Mouse (Mus musculus) heart, embryonic 12.5 days (tissue): ENCODE measurements at regions not wholly inside any gene's neighbourhood (a gene's known extent, or its start where the extent isn't known, plus 50 kb on each side); places are given as distances from the start of the nearest gene placed in this dataset.

Experiments used
- ATAC-seq: fragments of 200-750 bp; cut with Nextera tagmentation; 2 replicates; pipeline ENCODE4 v1.8.0; 2017; ENCODE audit warnings: moderate TSS enrichment, moderate library complexity; ENCODE audit not compliant: insufficient number of reproducible peaks, low FRiP score
- H3K27ac ChIP-seq: fragments of 300-500 bp; sonication (generic); 2 replicates; pipeline ENCODE4 v1.5.1; 2016; ENCODE audit warnings: mild to moderate bottlenecking, moderate library complexity; ENCODE audit not compliant: poor library complexity, severe bottlenecking
- H3K27me3 ChIP-seq: fragments of 300-500 bp; sonication (generic); replicated peaks from 2 replicates; pipeline ENCODE4 v1.6.1; 2016; ENCODE audit warnings: mild to moderate bottlenecking, moderate library complexity
- H3K36me3 ChIP-seq: fragments of 300-500 bp; sonication (generic); 2 replicates; pipeline ENCODE4 v1.6.1; 2016; ENCODE audit warnings: mild to moderate bottlenecking, moderate library complexity
- H3K4me1 ChIP-seq: fragments of 300-500 bp; sonication (generic); replicated peaks from 2 replicates; pipeline ENCODE4 v1.6.1; 2016; ENCODE audit warnings: mild to moderate bottlenecking
- H3K4me2 ChIP-seq: fragments of 300-500 bp; sonication (generic); 2 replicates; pipeline ENCODE4 v1.6.1; 2016; ENCODE audit warnings: mild to moderate bottlenecking, moderate library complexity
- H3K4me3 ChIP-seq: fragments of 300-500 bp; sonication (generic); 2 replicates; pipeline ENCODE4 v1.5.1; 2016; ENCODE audit warnings: mild to moderate bottlenecking
- H3K9ac ChIP-seq: fragments of 300-500 bp; sonication (generic); 2 replicates; pipeline ENCODE4 v1.6.1; 2016; ENCODE audit warnings: mild to moderate bottlenecking, moderate library complexity
- H3K9me3 ChIP-seq: fragments of 300-500 bp; sonication (generic); replicated peaks from 2 replicates; pipeline ENCODE4 v1.6.1; 2016; ENCODE audit warnings: mild to moderate bottlenecking, moderate library complexity
- WGBS: fragments of 180-500 bp; shearing (Covaris S2); methylation state at CpG from one replicate; pipeline ENCODE4 v1.1.7; 2016; 5-methylcytosine and 5-hydroxymethylcytosine counted together

GRCm38 (mm10) chrX:13344701-13345100, 63.9 kb downstream of the Ddx3x start:
- Histone ChIP-seq H3K27ac (peak overlapping the region; percentile 93), H3K9me3 (no peaks in the 10 kb centered on the region), H3K4me2 (peak overlapping the region; percentile 69), H3K4me1 (peaks cover 12% of the 10 kb centered on the region; the same call in 1 of the 2 replicates), H3K36me3 (no peaks in the 10 kb centered on the region), H3K27me3 (peaks cover 30% of the 10 kb centered on the region), H3K4me3 (no peak overlapping the region), H3K9ac (peak overlapping the region; percentile 18; the same call in 1 of the 2 replicates)
- WGBS: 7% methylated on average over 5 of the region's 5 CpGs
- peak; percentile 41 for ATAC-seq

GRCm38 (mm10) chrX:13345126-13345525, 64.4 kb downstream of the Ddx3x start:
- Histone ChIP-seq H3K27ac (peak overlapping the region; percentile 93), H3K4me2 (peak overlapping the region; percentile 69), H3K27me3 (peaks cover 31% of the 10 kb centered on the region), H3K9ac (no peak overlapping the region), H3K9me3 (no peaks in the 10 kb centered on the region), H3K36me3 (no peaks in the 10 kb centered on the region), H3K4me1 (peaks cover 12% of the 10 kb centered on the region; the same call in 1 of the 2 replicates), H3K4me3 (no peak overlapping the region)
- ATAC-seq: no peak
- 17% methylated on average over 5 of the region's 5 CpGs for whole genome bisulfite sequencing

DNA sequence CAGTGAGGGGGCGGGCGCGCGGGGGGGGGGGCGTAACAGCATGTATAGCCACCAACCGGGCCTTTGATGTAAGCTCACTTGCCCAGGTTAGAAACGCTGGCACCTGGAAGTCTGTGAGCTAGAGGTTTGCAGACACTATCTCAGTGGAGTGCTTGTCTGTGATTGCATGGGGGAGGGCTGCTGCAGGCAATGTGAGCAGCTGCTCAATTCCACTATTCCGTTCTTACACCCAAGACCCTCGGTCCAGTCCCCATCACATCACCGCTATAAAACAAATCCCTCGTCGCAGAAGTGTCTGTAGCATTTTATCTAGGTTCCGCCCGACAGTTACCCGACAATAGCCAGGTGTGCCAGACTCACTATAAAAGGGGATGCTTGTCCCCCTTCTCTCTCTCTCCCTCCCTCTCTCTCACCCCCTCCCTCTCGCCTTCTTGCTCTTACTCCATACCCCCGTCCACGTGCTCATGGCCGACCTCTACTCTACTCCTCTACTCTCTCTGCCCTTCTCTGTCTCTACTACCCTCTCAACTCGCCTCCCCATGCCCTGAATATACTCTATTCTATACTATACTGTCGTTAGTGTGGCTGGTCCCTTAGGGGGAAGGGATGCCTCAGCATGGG, 65.4 kb downstream of the Ddx3x start:
- Histone ChIP-seq H3K27me3 (peaks cover 36% of the 10 kb centered on the region), H3K36me3 (no peaks in the 10 kb centered on the region), H3K4me2 (peak overlapping the region; percentile 69), H3K9me3 (no peaks in the 10 kb centered on the region), H3K27ac (peak overlapping the region; percentile 93), H3K4me3 (peak overlapping the region; percentile 48), H3K4me1 (peaks cover 12% of the 10 kb centered on the region; the same call in 1 of the 2 replicates), H3K9ac (no peak overlapping the region)
- ATAC-seq: peak; percentile 31; the same call in 1 of the 2 replicates
- 10% methylated on average over 17 of the region's 21 CpGs for WGBS

DNA sequence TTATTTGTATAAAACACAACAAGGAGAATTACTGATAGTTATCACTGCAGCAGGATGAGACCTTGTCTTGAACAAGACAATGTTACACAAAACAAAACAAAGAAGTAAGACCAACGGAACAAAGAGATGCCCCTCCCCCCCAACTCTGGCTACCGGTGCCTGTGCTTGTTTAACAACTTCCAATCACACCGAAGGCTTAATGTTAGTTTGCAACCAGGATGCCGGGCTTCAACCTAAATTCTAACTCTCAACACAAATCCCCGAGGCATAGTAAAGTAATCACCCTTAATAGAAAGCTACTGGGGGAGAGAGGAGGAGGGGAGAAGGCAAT, 65.9 kb downstream of the Ddx3x start:
- H3K4me1 ChIP-seq: peaks cover 12% of the 10 kb centered on the region; the same call in 1 of the 2 replicates
- H3K36me3 ChIP-seq: no peaks in the 10 kb centered on the region
- peak overlapping the region; percentile 48 for H3K4me3 ChIP-seq
- peaks cover 42% of the 10 kb centered on the region for H3K27me3 ChIP-seq
- 7% methylated on average over 5 of the region's 5 CpGs for WGBS
- H3K9me3 ChIP-seq: no peaks in the 10 kb centered on the region
- H3K9ac ChIP-seq: 0 out of 2 replicates have a peak overlapping the region, but pooled peaks have one; percentile 41
- peak overlapping the region; percentile 69 for H3K4me2 ChIP-seq
- H3K27ac ChIP-seq: peak overlapping the region; percentile 93
- no peak for ATAC-seq

GRCm38 (mm10) chrX:13347027-13347840, 66.5 kb downstream of the Ddx3x start:
- Histone ChIP-seq H3K4me1 (peaks cover 12% of the 10 kb centered on the region; the same call in 1 of the 2 replicates), H3K9me3 (no peaks in the 10 kb centered on the region), H3K36me3 (no peaks in the 10 kb centered on the region), H3K27ac (peak overlapping the region; percentile 93), H3K9ac (peak overlapping the region; percentile 60; the same call in 1 of the 2 replicates), H3K4me3 (peak overlapping the region; percentile 48), H3K4me2 (peak overlapping the region; percentile 69), H3K27me3 (peaks cover 43% of the 10 kb centered on the region)
- peak; percentile 91 for ATAC-seq
- WGBS: 5% methylated on average over 27 of the region's 27 CpGs

DNA sequence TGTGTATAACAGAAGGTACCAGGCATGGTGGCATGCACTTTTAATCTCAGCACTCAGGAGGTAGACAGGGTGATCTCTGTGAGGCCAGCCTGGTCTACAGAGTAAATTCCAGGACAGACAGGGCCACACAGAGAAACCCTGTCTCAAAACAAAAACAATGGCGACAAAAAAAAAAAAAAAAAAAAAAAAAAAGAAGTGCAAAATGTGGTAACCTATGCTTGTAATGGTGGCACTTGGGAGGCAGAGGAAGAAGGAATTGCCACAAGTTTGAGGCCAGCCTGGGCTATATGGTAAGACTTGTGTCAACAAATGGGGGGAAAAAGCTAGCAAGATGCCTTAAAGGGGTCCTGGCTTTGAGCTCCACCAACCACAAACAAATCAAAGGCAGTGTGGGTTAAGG, 67.6 kb downstream of the Ddx3x start:
- H3K36me3 ChIP-seq: no peaks in the 10 kb centered on the region
- H3K27me3 ChIP-seq: peaks cover 47% of the 10 kb centered on the region
- H3K9ac ChIP-seq: no peak overlapping the region
- no peaks in the 10 kb centered on the region for H3K9me3 ChIP-seq
- H3K4me3 ChIP-seq: no peak overlapping the region
- no peak overlapping the region for H3K27ac ChIP-seq
- peaks cover 12% of the 10 kb centered on the region; the same call in 1 of the 2 replicates for H3K4me1 ChIP-seq
- no peak overlapping the region for H3K4me2 ChIP-seq
- ATAC-seq: no peak
- WGBS: 78% methylated on average over 1 of the region's 1 CpGs

DNA sequence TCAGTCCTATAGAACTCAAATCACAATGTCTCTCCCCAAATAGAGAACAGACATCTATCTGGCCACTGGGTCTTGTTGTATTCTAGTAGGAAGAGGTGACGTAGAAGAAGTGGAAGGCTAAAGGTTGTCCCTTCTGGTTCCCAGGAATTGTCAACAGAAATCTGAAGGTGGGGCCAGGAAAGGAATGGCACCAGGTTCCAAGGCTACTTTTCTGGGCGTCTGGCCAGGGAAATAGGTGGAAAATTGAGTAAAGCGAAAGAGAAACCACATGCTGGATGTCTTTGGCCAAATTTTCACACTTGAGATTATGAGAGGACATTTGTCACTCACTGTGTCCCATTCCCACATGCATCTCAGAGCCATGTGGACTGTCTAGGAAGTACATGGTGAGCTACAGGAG, 69.7 kb downstream of the Ddx3x start:
- Histone ChIP-seq H3K4me2 (no peak overlapping the region), H3K9ac (no peak overlapping the region), H3K27me3 (peaks cover 63% of the 10 kb centered on the region), H3K27ac (no peak overlapping the region), H3K4me3 (no peak overlapping the region), H3K36me3 (no peaks in the 10 kb centered on the region), H3K9me3 (no peaks in the 10 kb centered on the region), H3K4me1 (peaks cover 7% of the 10 kb centered on the region; the same call in 1 of the 2 replicates)
- whole genome bisulfite sequencing: 72% methylated on average over 3 of the region's 3 CpGs
- ATAC-seq: no peak

DNA sequence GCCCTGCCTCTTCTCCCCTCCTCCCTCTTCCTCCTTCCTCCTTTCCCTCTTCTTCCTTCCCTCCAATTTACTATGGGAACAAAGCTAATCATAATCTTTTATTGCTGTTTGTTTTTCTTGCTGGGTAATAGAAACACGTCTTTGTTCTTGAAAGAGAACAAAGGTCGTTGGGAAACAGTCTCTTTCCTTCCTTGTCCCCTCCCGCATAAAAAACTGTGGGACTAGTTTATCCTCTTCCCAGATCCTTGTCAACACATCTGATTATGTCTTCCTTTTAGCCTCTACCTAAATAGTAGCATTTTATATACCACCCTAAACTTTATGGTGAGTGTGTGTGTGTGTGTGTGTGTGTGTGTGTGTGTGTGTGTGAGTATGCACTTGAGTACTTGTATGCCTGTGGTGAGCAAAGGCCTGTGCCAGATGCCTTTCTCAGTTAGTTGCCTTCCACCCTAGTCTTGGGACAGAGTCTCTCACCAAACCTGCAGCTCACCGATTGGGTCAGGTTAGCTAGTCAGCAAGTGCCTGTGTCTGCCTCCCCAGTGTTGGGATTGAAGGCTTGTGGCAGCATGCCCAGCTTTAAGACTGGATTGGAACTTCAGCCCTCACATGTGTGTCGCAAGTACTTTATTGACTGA, 76.5 kb downstream of the Ddx3x start:
- WGBS: 55% methylated on average over 5 of the region's 5 CpGs
- H3K27me3 ChIP-seq: peaks cover 41% of the 10 kb centered on the region
- no peak for ATAC-seq
- no peak overlapping the region for H3K4me2 ChIP-seq
- no peak overlapping the region for H3K27ac ChIP-seq
- H3K4me1 ChIP-seq: no peaks in the 10 kb centered on the region
- H3K9me3 ChIP-seq: no peaks in the 10 kb centered on the region
- H3K36me3 ChIP-seq: no peaks in the 10 kb centered on the region
- no peak overlapping the region for H3K4me3 ChIP-seq
- no peak overlapping the region for H3K9ac ChIP-seq

GRCm38 (mm10) chrX:13357973-13358372, 77.2 kb downstream of the Ddx3x start:
- H3K4me1 ChIP-seq: no peaks in the 10 kb centered on the region
- H3K27ac ChIP-seq: no peak overlapping the region
- no peak overlapping the region for H3K9ac ChIP-seq
- H3K9me3 ChIP-seq: no peaks in the 10 kb centered on the region
- H3K36me3 ChIP-seq: no peaks in the 10 kb centered on the region
- H3K4me2 ChIP-seq: no peak overlapping the region
- ATAC-seq: no peak
- H3K4me3 ChIP-seq: no peak overlapping the region
- H3K27me3 ChIP-seq: peaks cover 41% of the 10 kb centered on the region
- 78% methylated on average over 3 of the region's 3 CpGs for WGBS

- no peak overlapping the region for H3K9ac ChIP-seq
- H3K9me3 ChIP-seq: no peaks in the 10 kb centered on the region
- H3K36me3 ChIP-seq: no peaks in the 10 kb centered on the region
- no peak overlapping the region for H3K4me3 ChIP-seq
- 88% methylated on average over 5 of the region's 5 CpGs for WGBS
- no peak overlapping the region for H3K4me2 ChIP-seq
- H3K27me3 ChIP-seq: peaks cover 24% of the 10 kb centered on the region
- H3K27ac ChIP-seq: no peak overlapping the region
- no peak for ATAC-seq
- no peaks in the 10 kb centered on the region for H3K4me1 ChIP-seq
Measured at GRCm38 (mm10) chrX:13360436-13360835, 79.7 kb downstream of the Ddx3x start.

DNA sequence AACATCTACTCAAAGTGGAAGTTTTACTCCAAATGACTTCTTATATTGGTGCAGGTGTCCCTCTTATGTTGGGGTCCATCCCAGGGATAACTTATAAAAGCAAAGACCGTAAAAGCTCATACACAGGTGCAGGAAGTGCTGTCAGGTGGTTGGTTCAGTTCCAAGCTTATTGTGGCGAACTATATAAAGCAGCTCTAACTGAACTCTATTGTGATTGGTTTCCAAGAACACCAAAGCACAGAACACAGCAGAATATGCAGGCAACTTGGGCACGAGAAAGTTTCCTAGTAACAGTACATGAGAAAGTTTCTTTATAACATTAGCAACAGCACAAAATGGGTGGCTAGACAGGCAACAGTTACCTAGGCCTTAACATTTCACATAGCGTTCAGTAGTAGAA, 89.5 kb downstream of the Ddx3x start:
- no peak overlapping the region for H3K27ac ChIP-seq
- WGBS: 81% methylated on average over 4 of the region's 4 CpGs
- no peak overlapping the region for H3K4me3 ChIP-seq
- H3K9me3 ChIP-seq: no peaks in the 10 kb centered on the region
- peaks cover 27% of the 10 kb centered on the region for H3K27me3 ChIP-seq
- H3K4me1 ChIP-seq: no peaks in the 10 kb centered on the region
- H3K9ac ChIP-seq: no peak overlapping the region
- H3K4me2 ChIP-seq: no peak overlapping the region
- ATAC-seq: no peak
- H3K36me3 ChIP-seq: no peaks in the 10 kb centered on the region
